Mouse (Mus musculus) bone marrow macrophage, adult 2 months (primary cell): ENCODE results near the gene Tyk2.

Experiments used
- CTCF ChIP-seq: IDR thresholded peaks from 2 replicates; pipeline ENCODE4 v1.5.1; 2012; ENCODE audit warnings: low read depth, mild to moderate bottlenecking, low read length, moderate library complexity
- POLR2A ChIP-seq: IDR thresholded peaks from 2 replicates; pipeline ENCODE4 v1.6.1; 2012; ENCODE audit warnings: mild to moderate bottlenecking, low read depth, low read length, borderline replicate concordance

DNA sequence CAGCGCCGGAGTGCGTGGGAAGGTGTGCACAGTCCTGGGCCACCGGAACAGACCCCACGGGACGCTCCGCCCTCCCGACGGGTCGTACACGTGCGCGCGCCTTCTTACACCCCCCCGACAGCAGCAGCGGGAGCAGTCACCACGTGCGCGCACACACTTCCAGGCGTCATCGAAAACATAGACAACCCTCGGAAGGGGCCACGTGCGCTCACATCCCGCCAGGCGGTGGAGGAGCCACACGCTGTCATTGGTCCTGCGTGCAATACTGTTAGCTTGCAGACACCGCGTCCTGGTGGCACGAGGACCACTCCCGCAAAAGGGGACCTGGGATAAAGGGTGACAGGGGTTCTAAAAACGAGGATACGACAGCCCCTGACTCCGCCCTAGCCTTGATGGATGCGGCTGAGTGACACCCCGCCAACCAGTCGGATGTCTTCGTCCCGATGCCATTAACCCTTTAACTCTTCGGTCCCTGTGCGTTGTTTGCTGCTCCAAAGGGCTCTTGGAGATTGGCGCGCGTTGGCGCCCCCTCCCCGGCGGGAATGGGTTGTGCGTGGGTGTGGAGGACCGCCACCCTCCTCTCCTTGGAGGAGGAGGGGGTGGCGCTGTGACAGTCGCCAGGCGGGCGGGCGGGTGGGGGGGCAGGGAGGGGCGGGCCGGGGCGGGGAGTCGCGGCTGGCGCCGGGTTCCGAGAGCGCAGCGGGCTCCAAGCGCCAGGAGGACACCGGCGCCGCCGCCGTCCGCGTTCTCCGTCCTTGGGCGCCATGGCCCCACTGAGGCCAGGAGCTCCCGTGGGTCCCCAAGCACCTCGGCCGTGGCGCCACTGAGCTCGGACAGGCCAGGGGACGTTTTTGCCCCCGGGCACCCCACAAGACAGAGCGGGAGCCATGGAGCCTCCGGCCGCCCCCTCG lies 34.3 kb upstream of the Tyk2 start, which contains the start of gene Pde4a:
- no peak for TF ChIP-seq CTCF
- TF ChIP-seq POLR2A = no peak
